Mouse (Mus musculus) forebrain, embryonic 12.5 days (tissue): Measurements from ENCODE around the gene Hcrtr1. TPM values are rescaled to one million over a fixed set of nuclear protein-coding genes. Genes with fewer than 3 reads are reported as not detected.

Source experiments
- ATAC-seq: fragments of 200-750 bp; cut with Nextera tagmentation; 2 replicates; pipeline ENCODE4 v1.8.0; 2017; ENCODE audit warnings: moderate TSS enrichment; ENCODE audit not compliant: low FRiP score
- H3K27ac ChIP-seq: fragments of 300-500 bp; sonication (generic); 2 replicates; pipeline ENCODE4 v1.5.1; 2016; ENCODE audit warnings: mild to moderate bottlenecking
- H3K27me3 ChIP-seq: fragments of 300-500 bp; sonication (generic); 2 replicates; pipeline ENCODE4 v1.6.1; 2016; ENCODE audit warnings: mild to moderate bottlenecking
- H3K36me3 ChIP-seq: fragments of 300-500 bp; sonication (generic); replicated peaks from 2 replicates; pipeline ENCODE4 v1.6.1; 2016; ENCODE audit warnings: mild to moderate bottlenecking
- H3K4me1 ChIP-seq: fragments of 300-500 bp; sonication (generic); 2 replicates; pipeline ENCODE4 v1.6.1; 2016
- H3K4me2 ChIP-seq: fragments of 300-500 bp; sonication (generic); 2 replicates; pipeline ENCODE4 v1.6.1; 2016; ENCODE audit warnings: mild to moderate bottlenecking, moderate library complexity
- H3K4me3 ChIP-seq: fragments of 300-500 bp; sonication (generic); replicated peaks from 2 replicates; pipeline ENCODE4 v1.5.1; 2016; ENCODE audit warnings: mild to moderate bottlenecking
- H3K9ac ChIP-seq: fragments of 300-500 bp; sonication (generic); 2 replicates; pipeline ENCODE4 v1.6.1; 2016; ENCODE audit warnings: mild to moderate bottlenecking
- H3K9me3 ChIP-seq: fragments of 300-500 bp; sonication (generic); 2 replicates; pipeline ENCODE4 v1.6.1; 2016
- WGBS: fragments of 180-500 bp; shearing (Covaris S2); methylation state at CpG from one replicate; pipeline ENCODE4 v1.1.7; 2016; 5-methylcytosine and 5-hydroxymethylcytosine counted together
- polyA plus RNA-seq: library from polyadenylated mRNA; unstranded; fragments of >200 nt; fragmentation: Nextera tagmentation; extraction: Ambion mirVana; gene quantifications from 2 replicates; pipeline ENCODE4 v1.2.1, GENCODE M21; 2016

Gene Hcrtr1
- 0.10 TPM in 1 of 2 replicates, not detected in the other for polyA plus RNA-seq

DNA sequence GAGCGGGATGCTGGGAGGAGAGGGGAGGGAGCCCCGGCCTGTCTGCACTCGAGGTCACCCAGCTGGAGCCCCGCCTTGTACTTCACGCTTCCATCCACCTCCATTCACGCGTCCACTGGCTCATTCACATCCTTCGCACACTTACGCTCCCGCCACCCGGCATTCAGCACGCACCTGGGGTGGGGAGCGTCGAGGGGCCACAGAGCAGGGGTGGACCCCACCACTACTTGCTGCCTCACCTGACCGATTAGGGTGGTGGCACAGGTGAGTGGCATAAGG is at the start of gene Hcrtr1:
Gene Hcrtr1, minus strand, starts transcription at position 146 of the 279 bp plus-strand sequence.
- Histone ChIP-seq H3K9me3 (no peaks in the 10 kb centered on the region), H3K36me3 (no peaks in the 10 kb centered on the region), H3K4me3 (peak within 1 kb of the TSS; percentile 43), H3K4me1 (peaks cover 19% of the 10 kb centered on the region), H3K27me3 (peaks cover 59% of the 10 kb centered on the region), H3K4me2 (peak within 1 kb of the TSS; percentile 92), H3K27ac (no peak within 1 kb of the TSS), H3K9ac (peak within 1 kb of the TSS; percentile 59)
- under 1% methylated on average over 14 of the region's 15 CpGs for WGBS
- ATAC-seq: no peak

DNA sequence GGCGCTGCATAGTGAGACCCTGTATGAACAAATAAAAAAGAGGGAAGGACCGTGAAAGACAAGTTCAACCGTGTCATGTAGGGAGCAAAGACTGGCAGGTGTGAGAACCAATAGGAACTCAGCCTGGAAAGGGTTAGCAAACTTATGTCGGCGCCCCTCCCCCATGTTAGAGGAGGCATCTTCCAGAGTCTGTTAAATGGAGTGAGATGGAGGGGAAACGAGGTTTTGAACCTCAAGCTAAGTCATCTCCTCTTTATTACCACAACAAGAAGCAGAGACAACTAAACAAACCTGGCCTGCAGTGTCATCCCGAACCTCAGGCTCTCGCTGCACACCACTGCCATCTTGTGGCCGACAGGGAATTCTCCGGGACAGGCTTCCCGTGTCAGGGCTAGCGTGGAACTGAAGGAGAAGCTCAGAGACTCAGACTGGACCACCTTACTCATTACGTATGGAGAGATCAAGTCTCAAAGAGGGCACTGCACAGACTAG is 49.7 kb upstream of the Hcrtr1 start:
- no peak overlapping the region for H3K9ac ChIP-seq
- WGBS: 3% methylated on average over 13 of the region's 13 CpGs

DNA sequence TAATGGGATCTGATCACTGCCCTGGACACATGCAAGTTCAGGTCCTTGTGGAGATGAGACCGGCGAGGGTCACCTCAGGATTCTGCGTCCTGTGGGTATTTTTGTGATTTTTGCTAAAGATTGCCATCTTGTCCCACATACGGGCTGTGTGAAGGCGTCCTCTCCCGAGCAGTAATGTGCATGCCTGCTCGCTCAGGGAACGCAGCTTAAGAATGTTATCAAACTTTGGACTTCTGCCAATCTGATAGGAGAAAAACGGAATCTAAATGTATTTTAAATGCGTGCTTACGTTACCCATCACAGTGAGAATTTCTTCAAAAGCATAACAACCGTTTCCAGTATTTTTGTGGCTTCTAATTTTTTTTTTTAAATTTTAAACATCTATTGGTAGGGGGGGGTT is 47.7 kb upstream of the Hcrtr1 start:
- WGBS: 85% methylated on average over 12 of the region's 12 CpGs
- no peak for ATAC-seq
- no peaks in the 10 kb centered on the region for H3K9me3 ChIP-seq

More for the DNA sequence above, 49.7 kb upstream of the Hcrtr1 start:
- 0 out of 2 replicates have a peak, but pooled peaks cover 5% of the 10 kb centered on the region for H3K27me3 ChIP-seq
- no peaks in the 10 kb centered on the region; the same call in 1 of the 2 replicates for H3K4me1 ChIP-seq
- no peak overlapping the region for H3K27ac ChIP-seq
- no peaks in the 10 kb centered on the region for H3K9me3 ChIP-seq
- peak overlapping the region; percentile 44 for H3K4me2 ChIP-seq
- no peaks in the 10 kb centered on the region for H3K36me3 ChIP-seq
- H3K4me3 ChIP-seq: peak overlapping the region; percentile 21; the same call in 1 of the 2 replicates
- ATAC-seq: peak; percentile 61

DNA sequence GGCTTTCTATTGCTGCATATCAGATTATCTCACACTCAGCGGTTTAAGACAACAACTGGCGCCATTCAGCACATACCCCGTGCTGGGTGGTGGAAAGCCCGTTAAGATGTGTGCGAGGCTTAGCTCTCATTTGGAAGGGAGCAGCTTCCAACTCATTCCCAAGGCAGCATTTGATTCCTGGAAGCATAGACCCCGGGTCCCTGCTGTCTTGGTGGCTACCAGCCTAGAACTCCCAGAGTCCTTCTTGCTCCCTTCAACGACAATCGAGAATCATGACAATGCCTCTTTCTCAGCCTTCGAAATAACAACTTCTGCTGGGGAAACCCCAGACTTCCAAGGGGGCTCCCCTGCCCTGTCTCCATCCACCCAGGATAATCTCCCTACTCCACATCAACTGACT is 47.3 kb upstream of the Hcrtr1 start:
- ATAC-seq: no peak
- no peaks in the 10 kb centered on the region for H3K36me3 ChIP-seq
- WGBS: 74% methylated on average over 9 of the region's 9 CpGs
- H3K27me3 ChIP-seq: 0 out of 2 replicates have a peak, but pooled peaks cover 5% of the 10 kb centered on the region
- no peak overlapping the region for H3K4me2 ChIP-seq
- no peak overlapping the region for H3K4me3 ChIP-seq
- no peak overlapping the region for H3K9ac ChIP-seq
- no peaks in the 10 kb centered on the region; the same call in 1 of the 2 replicates for H3K4me1 ChIP-seq
- no peak overlapping the region for H3K27ac ChIP-seq
- no peaks in the 10 kb centered on the region for H3K9me3 ChIP-seq

More for the DNA sequence above, 47.7 kb upstream of the Hcrtr1 start:
- no peaks in the 10 kb centered on the region; the same call in 1 of the 2 replicates for H3K4me1 ChIP-seq
- no peaks in the 10 kb centered on the region for H3K36me3 ChIP-seq
- 0 out of 2 replicates have a peak, but pooled peaks cover 5% of the 10 kb centered on the region for H3K27me3 ChIP-seq
- H3K4me2 ChIP-seq: no peak overlapping the region
- no peak overlapping the region for H3K9ac ChIP-seq
- H3K27ac ChIP-seq: no peak overlapping the region
- no peak overlapping the region for H3K4me3 ChIP-seq

DNA sequence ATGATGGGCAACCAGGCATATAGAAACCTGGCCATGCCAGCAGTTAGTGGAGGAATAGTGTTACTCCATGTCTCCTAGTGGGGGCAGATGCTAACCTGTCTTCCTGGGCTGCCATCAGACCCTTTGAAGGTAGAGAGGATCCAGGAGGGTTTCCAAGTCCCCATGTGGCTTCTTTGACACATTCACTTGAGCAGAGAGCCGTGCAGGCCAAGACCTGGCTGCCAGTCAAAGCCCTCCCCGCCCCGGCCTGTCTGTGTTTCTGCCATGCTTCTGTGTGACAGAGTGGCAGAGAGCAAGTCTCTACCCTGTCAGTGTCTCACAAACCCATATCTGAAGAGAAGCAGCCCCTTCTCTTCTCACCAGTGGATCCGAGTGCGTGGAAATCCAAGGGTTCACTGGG is 44.7 kb upstream of the Hcrtr1 start:
- no peak overlapping the region for H3K27ac ChIP-seq
- H3K4me1 ChIP-seq: no peaks in the 10 kb centered on the region; the same call in 1 of the 2 replicates
- H3K4me3 ChIP-seq: no peak overlapping the region
- H3K4me2 ChIP-seq: no peak overlapping the region
- H3K36me3 ChIP-seq: no peaks in the 10 kb centered on the region
- no peak for ATAC-seq
- H3K27me3 ChIP-seq: 0 out of 2 replicates have a peak, but pooled peaks cover 5% of the 10 kb centered on the region
- no peaks in the 10 kb centered on the region for H3K9me3 ChIP-seq
- no peak overlapping the region for H3K9ac ChIP-seq
- WGBS: 94% methylated on average over 5 of the region's 5 CpGs

DNA sequence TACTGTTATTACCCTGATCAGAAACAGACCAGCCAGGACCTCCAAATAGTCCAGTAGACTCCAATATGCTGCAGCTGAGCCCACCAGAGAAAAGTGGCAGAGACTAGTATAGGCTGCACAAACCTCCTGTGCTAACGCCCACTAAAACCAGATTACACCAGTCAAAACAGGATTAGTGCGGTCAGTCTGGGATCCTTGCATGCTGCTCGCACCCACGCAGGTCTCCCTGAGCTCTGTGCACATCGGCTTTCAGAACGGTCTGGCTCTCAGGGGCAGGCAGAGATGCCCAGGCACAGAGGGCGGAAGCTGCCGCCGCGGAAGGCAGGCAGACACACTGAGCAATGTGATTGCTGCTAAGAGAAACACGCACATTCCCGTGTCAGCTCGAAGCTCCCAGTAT is 43.9 kb upstream of the Hcrtr1 start:
- no peak for ATAC-seq
- H3K27me3 ChIP-seq: 0 out of 2 replicates have a peak, but pooled peaks cover 5% of the 10 kb centered on the region
- 79% methylated on average over 13 of the region's 13 CpGs for WGBS
- H3K4me3 ChIP-seq: no peak overlapping the region
- no peak overlapping the region for H3K9ac ChIP-seq
- no peak overlapping the region for H3K4me2 ChIP-seq
- H3K4me1 ChIP-seq: no peaks in the 10 kb centered on the region
- H3K9me3 ChIP-seq: no peaks in the 10 kb centered on the region
- H3K27ac ChIP-seq: no peak overlapping the region
- no peaks in the 10 kb centered on the region for H3K36me3 ChIP-seq

DNA sequence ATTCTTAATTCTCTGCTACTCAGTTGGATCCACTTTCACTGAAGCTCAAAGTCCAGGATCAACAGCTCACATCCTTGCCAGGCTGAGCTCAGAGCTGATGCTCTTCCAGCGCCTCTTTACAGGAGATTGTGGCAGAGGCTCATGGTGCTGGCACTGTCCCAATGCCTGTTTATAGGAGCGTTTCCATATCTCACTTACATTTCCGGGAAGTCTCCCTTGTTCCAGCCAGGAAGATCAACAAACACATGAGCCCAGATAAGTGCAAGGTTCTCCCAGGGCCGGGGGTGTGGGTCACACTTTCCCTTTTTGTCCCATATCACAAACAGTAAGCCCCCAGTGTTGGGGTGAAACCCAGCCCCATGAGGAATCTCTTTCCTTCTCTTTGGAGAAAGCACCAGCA is 42.7 kb upstream of the Hcrtr1 start:
- no peaks in the 10 kb centered on the region for H3K36me3 ChIP-seq
- H3K27ac ChIP-seq: no peak overlapping the region
- no peak overlapping the region for H3K9ac ChIP-seq
- 76% methylated on average over 4 of the region's 4 CpGs for WGBS
- no peak overlapping the region for H3K4me2 ChIP-seq
- H3K9me3 ChIP-seq: no peaks in the 10 kb centered on the region
- H3K4me1 ChIP-seq: no peaks in the 10 kb centered on the region
- 0 out of 2 replicates have a peak, but pooled peaks cover 8% of the 10 kb centered on the region for H3K27me3 ChIP-seq
- no peak overlapping the region for H3K4me3 ChIP-seq
- ATAC-seq: no peak

DNA sequence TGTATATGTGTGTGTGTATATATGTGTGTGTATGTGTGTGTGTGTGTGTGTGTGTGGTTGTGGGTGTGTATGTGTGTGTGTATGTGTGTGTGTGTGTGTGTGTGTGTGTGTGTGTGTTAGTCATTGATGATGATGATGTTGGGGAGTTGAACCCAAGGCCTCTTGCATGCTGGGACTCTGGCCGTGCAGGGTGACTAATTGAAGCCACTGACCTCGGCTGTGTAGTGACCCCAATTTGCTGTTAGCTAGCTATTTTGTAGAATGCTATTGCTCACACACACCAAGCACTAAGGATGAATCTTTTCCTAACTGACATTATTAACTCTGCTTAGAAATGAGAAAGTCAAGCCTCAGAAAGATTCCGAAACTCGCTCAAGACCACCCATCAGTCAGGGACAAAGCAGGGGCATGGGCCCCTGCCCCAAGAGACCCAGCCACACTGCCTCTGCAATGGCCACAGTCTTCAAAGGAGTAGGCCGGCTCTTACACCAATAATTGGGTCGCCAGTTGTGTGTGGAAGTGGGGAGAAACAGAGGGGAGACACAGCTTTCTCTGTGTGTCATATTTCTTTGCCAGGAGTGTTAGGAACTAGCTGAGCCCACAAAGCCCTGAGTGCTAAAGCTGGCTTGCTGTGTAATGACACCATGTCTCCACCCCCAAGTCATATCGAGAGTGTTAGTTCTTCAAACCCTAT is 41.9 kb upstream of the Hcrtr1 start:
- Histone ChIP-seq H3K36me3 (no peaks in the 10 kb centered on the region), H3K9ac (no peak overlapping the region), H3K9me3 (no peaks in the 10 kb centered on the region), H3K4me3 (no peak overlapping the region), H3K4me2 (no peak overlapping the region), H3K27me3 (peaks cover 11% of the 10 kb centered on the region; the same call in 1 of the 2 replicates), H3K27ac (no peak overlapping the region), H3K4me1 (no peaks in the 10 kb centered on the region; the same call in 1 of the 2 replicates)
- WGBS: 63% methylated on average over 7 of the region's 7 CpGs
- no peak for ATAC-seq

DNA sequence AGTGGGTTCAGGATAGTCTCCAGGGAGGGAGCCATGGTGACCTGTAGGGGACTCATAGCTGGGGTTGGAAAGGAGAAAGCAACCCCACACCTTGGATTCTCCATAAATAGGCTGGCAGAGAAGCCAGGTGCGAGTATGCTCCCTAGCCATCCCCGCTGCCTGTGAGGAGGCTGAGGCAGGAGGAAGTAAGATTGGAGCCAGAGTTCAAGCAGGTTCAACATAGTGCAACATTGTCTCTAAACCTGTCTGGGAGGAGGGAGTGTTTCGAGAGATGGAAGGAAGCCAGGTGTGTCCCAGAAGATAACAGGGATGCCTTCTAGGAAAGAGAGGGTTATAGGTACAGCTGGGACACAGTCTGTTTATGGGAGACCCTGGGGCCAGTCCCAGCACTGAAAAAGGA is 40.7 kb upstream of the Hcrtr1 start:
- H3K4me1 ChIP-seq: peaks cover 8% of the 10 kb centered on the region
- no peaks in the 10 kb centered on the region for H3K9me3 ChIP-seq
- no peak overlapping the region for H3K27ac ChIP-seq
- H3K9ac ChIP-seq: no peak overlapping the region
- WGBS: 86% methylated on average over 3 of the region's 3 CpGs
- peaks cover 22% of the 10 kb centered on the region for H3K27me3 ChIP-seq
- H3K4me3 ChIP-seq: no peak overlapping the region
- H3K36me3 ChIP-seq: no peaks in the 10 kb centered on the region
- ATAC-seq: no peak
- H3K4me2 ChIP-seq: no peak overlapping the region

DNA sequence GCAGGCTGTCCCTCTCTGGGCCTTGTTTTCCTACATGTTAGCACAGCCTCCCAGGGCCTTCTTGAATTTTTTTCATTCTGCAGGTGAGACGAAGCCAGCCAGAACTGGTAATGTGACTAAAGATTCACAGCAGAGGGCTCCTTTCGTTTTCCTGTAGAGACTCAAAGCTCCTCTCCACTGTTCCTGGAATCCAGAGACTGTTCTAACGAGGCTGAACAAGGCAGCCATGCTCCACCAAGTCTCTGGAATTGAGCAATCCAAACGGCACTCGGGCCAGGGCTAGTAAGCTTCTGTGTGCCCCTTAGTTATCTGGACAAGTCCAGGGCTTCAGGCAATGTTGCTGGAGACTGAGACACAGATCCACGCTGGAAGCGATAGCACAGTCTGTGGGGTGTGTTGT is 38.4 kb upstream of the Hcrtr1 start:
- peaks cover 44% of the 10 kb centered on the region for H3K27me3 ChIP-seq

DNA sequence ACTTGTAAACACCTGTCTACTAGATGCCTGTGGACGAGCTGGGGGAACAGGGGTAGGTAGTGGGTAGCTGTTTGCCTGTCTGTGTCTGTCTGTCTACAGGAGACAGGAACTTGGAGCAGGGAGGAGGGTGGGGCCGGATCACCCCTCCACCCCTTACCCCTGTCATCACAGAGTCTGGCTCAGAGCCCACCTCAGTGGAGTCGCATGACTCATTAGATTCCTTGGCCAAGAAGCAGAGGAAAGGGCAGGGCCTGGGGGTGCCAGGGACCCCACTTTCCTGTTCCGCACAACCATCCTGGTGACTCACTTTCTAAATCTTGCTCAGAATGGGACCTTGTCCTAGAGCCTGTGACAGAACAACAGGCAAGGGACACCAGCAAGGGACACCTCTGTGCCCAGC is 37.9 kb upstream of the Hcrtr1 start:
- Histone ChIP-seq H3K27ac (no peak overlapping the region), H3K4me3 (no peak overlapping the region), H3K9ac (no peak overlapping the region), H3K27me3 (peaks cover 48% of the 10 kb centered on the region), H3K4me1 (peaks cover 18% of the 10 kb centered on the region), H3K4me2 (no peak overlapping the region), H3K9me3 (no peaks in the 10 kb centered on the region), H3K36me3 (no peaks in the 10 kb centered on the region)
- 86% methylated on average over 4 of the region's 4 CpGs for WGBS
- no peak for ATAC-seq

More for the DNA sequence above, 38.4 kb upstream of the Hcrtr1 start:
- 59% methylated on average over 7 of the region's 7 CpGs for WGBS
- Histone ChIP-seq H3K9me3 (no peaks in the 10 kb centered on the region), H3K4me2 (no peak overlapping the region), H3K27ac (no peak overlapping the region), H3K9ac (no peak overlapping the region), H3K4me3 (no peak overlapping the region), H3K4me1 (peaks cover 18% of the 10 kb centered on the region), H3K36me3 (no peaks in the 10 kb centered on the region)
- no peak for ATAC-seq

DNA sequence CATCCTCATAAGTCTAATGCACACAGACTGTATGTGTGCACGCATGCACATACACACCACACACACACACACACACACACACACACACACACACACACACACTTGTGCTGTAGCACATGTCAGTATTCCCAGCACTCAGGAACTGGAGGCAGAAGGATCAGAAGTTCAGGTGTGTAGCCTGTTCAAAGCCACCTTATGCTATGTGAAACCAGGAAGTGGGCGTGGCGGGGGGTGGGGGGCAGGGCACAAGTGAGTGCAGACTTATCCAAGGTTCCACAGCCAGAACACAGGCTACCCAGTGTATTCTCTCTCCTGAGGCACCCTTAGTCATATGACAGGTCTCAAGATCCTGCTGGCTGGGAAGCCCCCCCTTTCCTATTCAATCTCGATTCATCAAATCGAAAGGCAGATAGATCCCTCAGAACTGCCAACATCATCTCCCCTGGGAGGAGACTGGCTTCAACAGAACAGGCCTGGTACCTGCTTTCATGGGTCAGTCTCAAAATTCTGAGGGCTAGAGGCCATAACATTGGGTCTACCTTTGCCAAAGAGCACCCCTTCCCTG is 37.1 kb upstream of the Hcrtr1 start:
- Histone ChIP-seq H3K27me3 (peaks cover 48% of the 10 kb centered on the region), H3K4me1 (peaks cover 18% of the 10 kb centered on the region), H3K4me3 (no peak overlapping the region), H3K9ac (no peak overlapping the region), H3K36me3 (no peaks in the 10 kb centered on the region), H3K27ac (no peak overlapping the region), H3K4me2 (no peak overlapping the region), H3K9me3 (no peaks in the 10 kb centered on the region)
- WGBS: 81% methylated on average over 5 of the region's 5 CpGs
- ATAC-seq: no peak
